Mouse (Mus musculus) mouse embryonic stem cell (cell line): Measurements from ENCODE around the gene Slc39a3.
"Not testable (repeated sequence)": the region's sequence is repeated elsewhere in the genome, so short reads cannot be mapped to it uniquely, and the experiment has no call there.

Experiments
- in situ Hi-C, 2 experiments: fragments of 300-500 bp; cut with MboI; formaldehyde crosslinking; loops; 1 replicate in 1 of 2; 3 replicates in 1 of 2; pipeline ENCODE4 v1.14.3; 2019 to 2020; ENCODE audit warnings: low sequenced_read_pairs in 2 of 2, low pct_unique_long_range_greater_than_20kb in 1 of 2, mixed read lengths in 1 of 2; ENCODE audit not compliant: unreplicated experiment in 1 of 2

Slc39a3 gene

DNA sequence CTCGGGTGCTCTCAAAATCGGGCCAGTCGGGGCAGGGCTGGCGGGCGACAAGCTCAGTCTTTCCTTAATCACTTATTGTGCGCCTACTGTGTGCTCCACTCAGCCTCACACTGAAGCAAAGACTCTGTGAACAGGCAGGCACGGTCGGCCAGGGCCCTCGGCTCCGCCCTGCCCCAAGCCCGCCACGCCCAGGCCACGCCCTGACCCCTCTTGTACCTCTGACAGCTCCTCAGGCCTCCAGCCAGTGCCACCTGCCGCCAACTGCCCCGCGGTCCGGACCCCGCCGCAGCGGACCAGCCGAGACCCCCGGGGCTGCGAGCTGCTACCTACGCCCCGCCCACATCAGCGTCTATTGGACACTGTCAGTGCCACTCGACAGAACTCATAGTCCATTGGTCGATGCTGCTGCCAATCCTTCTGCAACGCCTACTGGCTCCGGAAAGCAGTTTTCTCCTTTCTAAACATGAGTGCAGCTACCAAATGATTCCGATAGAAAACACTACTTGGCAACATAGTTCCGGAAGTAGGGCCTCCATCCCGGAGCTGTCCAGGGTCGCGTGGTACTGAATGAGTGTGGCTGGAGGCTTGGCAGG is at the start of gene Slc39a3:
Slc39a3 (minus strand) TSS at position 439 of the 593 bp plus-strand sequence.
- in situ Hi-C loops = no loop called here

DNA sequence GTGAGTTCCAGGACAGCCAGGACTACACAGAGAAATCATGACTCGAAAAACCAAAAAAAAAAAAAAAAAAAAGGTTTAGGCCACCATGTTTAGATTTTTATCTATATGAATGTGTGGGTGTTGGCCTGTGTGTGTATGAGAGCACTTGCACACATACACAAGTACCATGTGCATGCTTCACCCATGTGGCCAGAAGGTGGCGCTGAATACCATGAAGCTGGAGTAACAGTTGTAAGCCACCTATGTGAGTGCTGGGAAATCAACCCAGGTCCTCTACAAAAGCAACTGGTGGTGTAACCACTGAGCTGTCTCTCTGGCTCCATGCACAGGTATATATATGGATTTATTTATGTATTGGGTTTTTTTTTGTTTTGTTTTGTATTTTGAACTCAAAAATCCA is 49.8 kb upstream of the Slc39a3 start:
- in situ Hi-C loops = loop anchor here in 1 of 2 experiments (5.0 kb wide), 1 partner anchor 85 kb away; no protein-coding TSS in a partner anchor

- in situ Hi-C loops = no loop called here
Measured at GRCm38 (mm10) chr10:81082168-81082960, 45.1 kb upstream of the Slc39a3 start.

- in situ Hi-C loops = no loop called here
Measured at GRCm38 (mm10) chr10:81080008-81080655, 42.9 kb upstream of the Slc39a3 start.

- in situ Hi-C loops = loop anchor here in 1 of 2 experiments (10.0 kb wide), 1 partner anchor 73 kb away; no protein-coding TSS in a partner anchor
Measured at GRCm38 (mm10) chr10:81077916-81078315, 40.7 kb upstream of the Slc39a3 start.

DNA sequence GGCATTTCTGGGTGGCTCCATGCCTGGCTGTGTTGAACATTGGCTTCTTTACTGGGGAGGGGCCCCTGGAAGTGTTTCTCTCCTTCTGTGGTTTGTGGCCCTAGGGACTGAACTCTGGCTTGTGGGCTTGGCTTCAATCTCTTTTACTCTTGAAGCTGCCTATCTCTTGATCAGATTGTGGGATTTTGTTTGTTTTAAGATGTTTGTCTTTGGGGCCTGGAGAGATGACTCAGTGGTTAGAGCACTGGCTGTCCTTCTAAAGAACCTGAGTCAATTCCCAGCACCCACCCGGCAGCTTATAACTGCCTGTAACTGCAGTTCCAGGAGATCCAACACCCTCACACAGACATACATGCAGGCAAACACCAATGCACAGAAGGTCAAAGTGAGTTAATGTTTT is 39.1 kb upstream of the Slc39a3 start:
- in situ Hi-C loops = loop anchor here in 1 of 2 experiments (10.0 kb wide), 1 partner anchor 72 kb away; no protein-coding TSS in a partner anchor

GRCm38 (mm10) chr10:81075734-81076133 is 38.5 kb upstream of the Slc39a3 start:
- in situ Hi-C loops = loop anchor here in 1 of 2 experiments (10.0 kb wide), 1 partner anchor 71 kb away; no protein-coding TSS in a partner anchor

- in situ Hi-C loops = loop anchor here in 1 of 2 experiments (10.0 kb wide), 1 partner anchor 69 kb away; no protein-coding TSS in a partner anchor
Measured at GRCm38 (mm10) chr10:81073464-81073863, 36.2 kb upstream of the Slc39a3 start.

DNA sequence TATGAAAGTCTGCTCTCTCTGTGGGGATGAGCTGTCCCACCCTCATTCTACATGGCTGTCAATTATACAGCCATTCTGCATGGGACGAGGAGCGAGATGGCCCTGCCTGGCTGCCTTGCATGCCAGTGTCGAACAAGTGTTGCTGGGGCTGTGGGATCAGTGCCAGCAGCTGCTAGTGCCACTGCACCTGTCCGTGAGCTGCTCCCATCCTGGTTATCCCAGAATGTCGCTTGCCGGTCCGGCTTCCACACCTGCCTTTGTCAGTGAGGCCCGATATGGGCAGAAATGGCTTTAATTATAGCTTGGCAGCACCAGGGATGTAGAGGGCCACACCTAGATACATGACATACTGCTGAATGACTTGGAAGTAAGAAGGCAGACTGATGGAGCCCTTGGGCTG is 35.1 kb upstream of the Slc39a3 start:
- in situ Hi-C loops = loop anchor here in 1 of 2 experiments (10.0 kb wide), 1 partner anchor 67 kb away; no protein-coding TSS in a partner anchor

DNA sequence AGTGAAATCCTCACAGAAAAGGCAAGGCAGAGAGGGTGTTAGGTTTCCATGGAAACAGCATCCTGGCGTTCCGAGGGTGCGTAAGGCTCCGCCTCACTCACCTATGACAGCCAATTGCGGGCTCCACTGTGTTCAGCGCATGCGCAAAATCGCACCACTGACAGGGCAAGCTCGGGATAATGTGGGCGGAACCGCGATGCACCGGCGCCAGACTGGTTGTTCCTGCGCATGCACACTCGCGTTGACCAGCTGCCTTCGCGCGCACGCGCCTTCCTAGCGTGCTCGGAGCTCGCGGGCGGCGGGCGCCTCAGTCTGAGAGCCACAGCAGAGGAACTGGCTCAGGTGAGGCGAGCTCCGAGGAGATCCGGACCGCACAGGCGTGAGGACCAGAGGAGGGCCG is 32.6 kb upstream of the Slc39a3 start, which contains the start of gene Thop1:
Thop1 (plus strand) TSS at position 200 of the 400 bp plus-strand sequence.
- in situ Hi-C loops = loop anchor here in 1 of 2 experiments (10.0 kb wide), 1 partner anchor 65 kb away; no protein-coding TSS in a partner anchor

- in situ Hi-C loops = no loop called here
Measured at GRCm38 (mm10) chr10:81068706-81069105, 31.5 kb upstream of the Slc39a3 start.

- in situ Hi-C loops = not testable (repeated sequence)
Measured at GRCm38 (mm10) chr10:81064519-81064918, 27.3 kb upstream of the Slc39a3 start.

- in situ Hi-C loops = no loop called here
Measured at GRCm38 (mm10) chr10:81062710-81063109, 25.5 kb upstream of the Slc39a3 start.

- in situ Hi-C loops = no loop called here
Measured at GRCm38 (mm10) chr10:81059603-81060543, 22.6 kb upstream of the Slc39a3 start, which contains the start of gene Sgta. TSS of gene Sgta (minus strand) at chr10:81060181.

DNA sequence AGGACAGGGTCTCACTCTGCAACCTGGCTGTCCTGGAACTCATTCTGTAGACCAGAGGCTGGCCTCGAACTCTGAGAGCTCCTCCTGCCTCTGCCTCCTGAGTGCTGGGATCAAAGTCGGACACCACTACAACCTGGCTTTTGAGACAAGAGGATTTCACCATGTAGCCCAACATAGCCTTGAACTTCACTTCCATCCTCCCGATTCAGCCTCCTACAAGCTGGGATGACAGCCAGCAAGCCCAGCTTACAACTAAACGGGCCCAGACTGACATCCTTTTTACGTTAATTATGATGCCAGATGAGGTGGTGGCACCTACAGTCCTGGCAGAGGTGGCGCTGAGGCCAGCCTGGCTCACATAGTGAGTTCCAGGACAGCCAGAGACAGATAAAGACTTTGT is 21.7 kb upstream of the Slc39a3 start:
- in situ Hi-C loops = no loop called here

- in situ Hi-C loops = no loop called here
Measured at GRCm38 (mm10) chr10:81057406-81058130, 20.3 kb upstream of the Slc39a3 start.

DNA sequence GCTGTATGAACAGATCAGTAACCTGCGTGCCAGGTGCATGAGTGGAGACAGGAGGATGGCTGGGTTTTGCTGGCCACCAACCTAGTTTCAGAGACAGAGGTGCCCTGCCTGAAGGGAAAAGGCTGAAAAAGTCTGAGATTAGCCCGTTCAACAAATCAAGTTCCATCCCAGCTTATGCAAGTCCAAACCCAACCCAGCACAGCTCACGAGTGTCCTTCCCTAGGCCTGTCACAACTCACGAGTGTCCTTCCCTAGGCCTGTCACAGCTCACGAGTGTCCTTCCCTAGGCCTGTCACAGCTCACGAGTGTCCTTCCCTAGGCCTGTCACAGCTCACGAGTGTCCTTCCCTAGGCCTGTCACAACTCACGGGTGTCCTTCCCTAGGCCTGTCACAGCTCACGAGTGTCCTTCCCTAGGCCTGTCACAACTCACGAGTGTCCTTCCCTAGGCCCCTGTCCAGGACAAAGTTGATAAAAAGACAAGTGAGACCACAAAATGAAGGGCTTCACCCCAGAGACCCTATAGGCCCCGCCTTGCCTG is 18.6 kb upstream of the Slc39a3 start:
- in situ Hi-C loops = not testable (repeated sequence)
